Mouse (Mus musculus) liver, embryonic 16.5 days (tissue): ENCODE data around the gene Ece1. TPM values are rescaled to one million over a fixed set of nuclear protein-coding genes. Genes with fewer than 3 reads are reported as not detected.

Experiments used
- ATAC-seq: fragments of 200-750 bp; cut with Nextera tagmentation; 2 replicates; pipeline ENCODE4 v1.8.0; 2017; ENCODE audit warnings: low read depth, mild to moderate bottlenecking, moderate number of reproducible peaks, moderate library complexity
- H3K27ac ChIP-seq: fragments of 300-500 bp; sonication (generic); 2 replicates; pipeline ENCODE4 v1.5.1; 2014; ENCODE audit warnings: mild to moderate bottlenecking, low read length
- H3K27me3 ChIP-seq: fragments of 300-500 bp; sonication (generic); 2 replicates; pipeline ENCODE4 v1.6.1; 2014; ENCODE audit warnings: low read depth, low read length, mixed read lengths; ENCODE audit not compliant: control insufficient read depth, insufficient read depth
- H3K36me3 ChIP-seq: fragments of 300-500 bp; sonication (generic); 2 replicates; pipeline ENCODE4 v1.6.1; 2014; ENCODE audit warnings: mild to moderate bottlenecking; ENCODE audit not compliant: control insufficient read depth, insufficient read depth
- H3K4me1 ChIP-seq: fragments of 300-500 bp; sonication (generic); 2 replicates; pipeline ENCODE4 v1.6.1; 2014; ENCODE audit warnings: low read depth, low read length, mixed read lengths; ENCODE audit not compliant: control insufficient read depth
- H3K4me2 ChIP-seq: fragments of 300-500 bp; sonication (generic); 2 replicates; pipeline ENCODE4 v1.6.1; 2014; ENCODE audit warnings: low read depth, low read length, mixed read lengths
- H3K4me3 ChIP-seq: fragments of 300-500 bp; sonication (generic); 2 replicates; pipeline ENCODE4 v1.5.1; 2014; ENCODE audit warnings: low read depth, mild to moderate bottlenecking, low read length
- H3K9ac ChIP-seq: fragments of 300-500 bp; sonication (generic); 2 replicates; pipeline ENCODE4 v1.6.1; 2014; ENCODE audit warnings: low read depth, low read length
- H3K9me3 ChIP-seq: fragments of 300-500 bp; sonication (generic); replicated peaks from 2 replicates; pipeline ENCODE4 v1.6.1; 2016; ENCODE audit warnings: low read length; ENCODE audit not compliant: control insufficient read depth
- WGBS: fragments of 180-500 bp; shearing (Covaris S2); extraction: QIAGEN DNeasy Blood & Tissue Kit; methylation state at CpG from one replicate; pipeline ENCODE4 v1.1.7; 2014; ENCODE audit not compliant: insufficient replicate concordance; 5-methylcytosine and 5-hydroxymethylcytosine counted together
- polyA plus RNA-seq: library from polyadenylated mRNA; unstranded; fragments of >200 nt; fragmentation: Nextera tagmentation; extraction: Ambion mirVana; gene quantifications from 2 replicates; pipeline ENCODE4 v1.2.1, GENCODE M21; 2015

Ece1 gene
- polyA plus RNA-seq, 1 experiment from 2014 or later, result 23.4 TPM

- 70% methylated on average over 4 of the region's 4 CpGs for WGBS
- Histone ChIP-seq H3K27ac (no peak overlapping the region), H3K36me3 (no peaks in the 10 kb centered on the region), H3K27me3 (no peaks in the 10 kb centered on the region; the same call in 1 of the 2 replicates), H3K9ac (no peak overlapping the region), H3K4me3 (no peak overlapping the region), H3K4me2 (no peak overlapping the region), H3K4me1 (peaks cover 23% of the 10 kb centered on the region), H3K9me3 (no peaks in the 10 kb centered on the region)
- no peak for ATAC-seq
Observed at GRCm38 (mm10) chr4:137870979-137871378, 8.9 kb downstream of the Ece1 start.

GRCm38 (mm10) chr4:137871431-137871830 is 9.4 kb downstream of the Ece1 start:
- 19% methylated on average over 8 of the region's 8 CpGs for WGBS
- no peak for ATAC-seq
- no peak overlapping the region for H3K27ac ChIP-seq
- no peak overlapping the region for H3K9ac ChIP-seq
- H3K4me1 ChIP-seq, result peaks cover 18% of the 10 kb centered on the region
- no peaks in the 10 kb centered on the region for H3K9me3 ChIP-seq
- no peaks in the 10 kb centered on the region for H3K36me3 ChIP-seq
- no peak overlapping the region for H3K4me3 ChIP-seq
- H3K4me2 ChIP-seq, result no peak overlapping the region
- no peaks in the 10 kb centered on the region; the same call in 1 of the 2 replicates for H3K27me3 ChIP-seq

GRCm38 (mm10) chr4:137874337-137874736 is 12.3 kb downstream of the Ece1 start:
- no peak for ATAC-seq
- Histone ChIP-seq H3K4me2 (no peak overlapping the region), H3K27me3 (no peaks in the 10 kb centered on the region), H3K4me1 (peaks cover 14% of the 10 kb centered on the region), H3K27ac (no peak overlapping the region), H3K9ac (no peak overlapping the region), H3K4me3 (no peak overlapping the region), H3K9me3 (no peaks in the 10 kb centered on the region), H3K36me3 (no peaks in the 10 kb centered on the region)
- WGBS, result 24% methylated on average over 7 of the region's 7 CpGs

GRCm38 (mm10) chr4:137874826-137875225 is 12.8 kb downstream of the Ece1 start:
- Histone ChIP-seq H3K4me2 (no peak overlapping the region), H3K4me3 (no peak overlapping the region), H3K36me3 (no peaks in the 10 kb centered on the region), H3K27me3 (no peaks in the 10 kb centered on the region), H3K9me3 (no peaks in the 10 kb centered on the region), H3K4me1 (peaks cover 12% of the 10 kb centered on the region), H3K27ac (no peak overlapping the region), H3K9ac (no peak overlapping the region)
- no peak for ATAC-seq
- WGBS, result 26% methylated on average over 4 of the region's 4 CpGs

- H3K27me3 ChIP-seq, result no peaks in the 10 kb centered on the region
- H3K4me1 ChIP-seq, result peaks cover 10% of the 10 kb centered on the region
- H3K27ac ChIP-seq, result no peak overlapping the region
- no peak for ATAC-seq
- no peak overlapping the region for H3K9ac ChIP-seq
- H3K4me3 ChIP-seq, result no peak overlapping the region
- no peak overlapping the region for H3K4me2 ChIP-seq
- H3K36me3 ChIP-seq, result no peaks in the 10 kb centered on the region
- 65% methylated on average over 9 of the region's 9 CpGs for WGBS
- no peaks in the 10 kb centered on the region for H3K9me3 ChIP-seq
Observed at GRCm38 (mm10) chr4:137875466-137876092, 13.5 kb downstream of the Ece1 start.

- no peak for ATAC-seq
- 55% methylated on average over 6 of the region's 6 CpGs for WGBS
- H3K9me3 ChIP-seq, result no peaks in the 10 kb centered on the region
- no peak overlapping the region for H3K27ac ChIP-seq
- no peak overlapping the region for H3K4me3 ChIP-seq
- H3K36me3 ChIP-seq, result no peaks in the 10 kb centered on the region
- H3K27me3 ChIP-seq, result no peaks in the 10 kb centered on the region
- H3K9ac ChIP-seq, result no peak overlapping the region
- no peak overlapping the region for H3K4me2 ChIP-seq
- peaks cover 13% of the 10 kb centered on the region for H3K4me1 ChIP-seq
Observed at GRCm38 (mm10) chr4:137876834-137877233, 14.8 kb downstream of the Ece1 start.

GRCm38 (mm10) chr4:137877432-137877881 is 15.4 kb downstream of the Ece1 start:
- no peak overlapping the region for H3K4me3 ChIP-seq
- 32% methylated on average over 4 of the region's 4 CpGs for WGBS
- no peaks in the 10 kb centered on the region for H3K27me3 ChIP-seq
- no peaks in the 10 kb centered on the region for H3K36me3 ChIP-seq
- no peaks in the 10 kb centered on the region for H3K9me3 ChIP-seq
- no peak for ATAC-seq
- peaks cover 14% of the 10 kb centered on the region for H3K4me1 ChIP-seq
- H3K27ac ChIP-seq, result no peak overlapping the region
- no peak overlapping the region for H3K4me2 ChIP-seq
- no peak overlapping the region for H3K9ac ChIP-seq

GRCm38 (mm10) chr4:137879383-137880156 is 17.5 kb downstream of the Ece1 start:
- Histone ChIP-seq H3K27me3 (no peaks in the 10 kb centered on the region), H3K4me3 (no peak overlapping the region), H3K4me2 (no peak overlapping the region), H3K9ac (no peak overlapping the region), H3K36me3 (no peaks in the 10 kb centered on the region), H3K9me3 (no peaks in the 10 kb centered on the region), H3K27ac (no peak overlapping the region), H3K4me1 (peaks cover 14% of the 10 kb centered on the region)
- WGBS, result 59% methylated on average over 8 of the region's 8 CpGs
- no peak for ATAC-seq

- H3K4me2 ChIP-seq, result no peak overlapping the region
- peak; percentile 58; the same call in 1 of the 2 replicates for ATAC-seq
- no peaks in the 10 kb centered on the region for H3K9me3 ChIP-seq
- no peaks in the 10 kb centered on the region for H3K27me3 ChIP-seq
- no peak overlapping the region for H3K4me3 ChIP-seq
- no peak overlapping the region for H3K27ac ChIP-seq
- H3K36me3 ChIP-seq, result no peaks in the 10 kb centered on the region
- H3K4me1 ChIP-seq, result peaks cover 14% of the 10 kb centered on the region
- WGBS, result 40% methylated on average over 8 of the region's 8 CpGs
- H3K9ac ChIP-seq, result no peak overlapping the region
Observed at GRCm38 (mm10) chr4:137881445-137881844, 19.4 kb downstream of the Ece1 start.
